Mouse (Mus musculus): ENCODE data around the gene 9030612E09Rik. TPM values are rescaled to one million over a fixed set of nuclear protein-coding genes. Genes with fewer than 3 reads are reported as not detected.
A peak's percentile ranks its signal among the peaks of the same experiment; 100 is the strongest.

9030612E09Rik gene
- total RNA-seq (2022) = 1 to 10 TPM; 1.3 to 3.6 (median 2.6) TPM

GRCm38 (mm10) chr10:43174326-43175155 lies at the start of gene 9030612E09Rik, which contains the start of gene Sobp:
9030612E09Rik (plus strand) TSS chr10:43174704.
Sobp (minus strand) TSS chr10:43174530.
- peak; percentile 64 to 73 for DNase-seq (ENCODE audit: low spot score in 2 of 2)

- no peak for DNase-seq (ENCODE audit: low spot score in 2 of 2)
Measured at GRCm38 (mm10) chr10:43128750-43129149, 45.8 kb upstream of the 9030612E09Rik start.

- no peak for DNase-seq (ENCODE audit: low spot score in 2 of 2)
Measured at GRCm38 (mm10) chr10:43134027-43134426, 40.5 kb upstream of the 9030612E09Rik start.

GRCm38 (mm10) chr10:43143173-43143572 lies 31.3 kb upstream of the 9030612E09Rik start:
- no peak for DNase-seq (ENCODE audit: low spot score in 2 of 2)

- DNase-seq (ENCODE audit: low spot score in 2 of 2) = no peak
Measured at GRCm38 (mm10) chr10:43148456-43148855, 26.0 kb upstream of the 9030612E09Rik start.

GRCm38 (mm10) chr10:43152643-43153042 lies 21.9 kb upstream of the 9030612E09Rik start:
- DNase-seq (ENCODE audit: low spot score in 2 of 2) = no peak

GRCm38 (mm10) chr10:43155046-43155560 lies 19.4 kb upstream of the 9030612E09Rik start:
- DNase-seq (ENCODE audit: low spot score in 2 of 2) = peak in 1 of 2 experiments; percentile 35

- peak in 1 of 2 experiments; percentile 37 for DNase-seq (ENCODE audit: low spot score in 2 of 2)
Measured at GRCm38 (mm10) chr10:43158917-43159316, 15.6 kb upstream of the 9030612E09Rik start.

- no peak for DNase-seq (ENCODE audit: low spot score in 2 of 2)
Measured at GRCm38 (mm10) chr10:43159333-43159732, 15.2 kb upstream of the 9030612E09Rik start.

- no peak for DNase-seq (ENCODE audit: low spot score in 2 of 2)
Measured at GRCm38 (mm10) chr10:43162318-43162717, 12.2 kb upstream of the 9030612E09Rik start.

- no peak for DNase-seq (ENCODE audit: low spot score in 2 of 2)
Measured at GRCm38 (mm10) chr10:43164406-43164805, 10.1 kb upstream of the 9030612E09Rik start.

GRCm38 (mm10) chr10:43166146-43166545 lies 8.4 kb upstream of the 9030612E09Rik start:
- no peak for DNase-seq (ENCODE audit: low spot score in 2 of 2)

GRCm38 (mm10) chr10:43166817-43167216 lies 7.7 kb upstream of the 9030612E09Rik start:
- no peak for DNase-seq (ENCODE audit: low spot score in 2 of 2)

- DNase-seq (ENCODE audit: low spot score in 2 of 2) = no peak
Measured at GRCm38 (mm10) chr10:43168847-43169246, 5.7 kb upstream of the 9030612E09Rik start.

GRCm38 (mm10) chr10:43171106-43171505 lies 3.4 kb upstream of the 9030612E09Rik start:
- DNase-seq (ENCODE audit: low spot score in 2 of 2) = no peak

- no peak for DNase-seq (ENCODE audit: low spot score in 2 of 2)
Measured at GRCm38 (mm10) chr10:43172066-43172465, 2.4 kb upstream of the 9030612E09Rik start.

- no peak for DNase-seq (ENCODE audit: low spot score in 2 of 2)
Measured at GRCm38 (mm10) chr10:43172554-43172953, 1.9 kb upstream of the 9030612E09Rik start.

- DNase-seq (ENCODE audit: low spot score in 2 of 2) = peak; percentile 36 to 40
Measured at GRCm38 (mm10) chr10:43173141-43173827, 1.2 kb upstream of the 9030612E09Rik start.

- no peak for DNase-seq (ENCODE audit: low spot score in 2 of 2)
Measured at GRCm38 (mm10) chr10:43173828-43174325, 627 bp upstream of the 9030612E09Rik start.

GRCm38 (mm10) chr10:43175156-43175601 lies 675 bp downstream of the 9030612E09Rik start:
- peak in 1 of 2 experiments; percentile 44 for DNase-seq (ENCODE audit: low spot score in 2 of 2)

GRCm38 (mm10) chr10:43180313-43180912 lies 5.9 kb downstream of the 9030612E09Rik start:
- DNase-seq (ENCODE audit: low spot score in 2 of 2) = no peak
